Mouse (Mus musculus) G1E (cell line): ENCODE measurements around the gene Fxr1. TPM values are rescaled to one million over a fixed set of nuclear protein-coding genes. Genes with fewer than 3 reads are reported as not detected.

ENCODE experiments used
- ATAC-seq: 2 replicates; pipeline ENCODE4 v1.8.0; 2016; ENCODE audit warnings: mild to moderate bottlenecking; ENCODE audit not compliant: insufficient number of reproducible peaks, poor library complexity, low FRiP score, severe bottlenecking; ENCODE audit errors: extremely low read depth
- DNase-seq: peaks from one replicate; pipeline ENCODE4 v3.0.0; 2012; ENCODE audit warnings: low spot score
- H3K27me3 ChIP-seq: 2 replicates; pipeline ENCODE4 v1.6.1; 2012; ENCODE audit warnings: mild to moderate bottlenecking, low read length, inconsistent platforms; ENCODE audit not compliant: insufficient read depth
- H3K36me3 ChIP-seq: replicated peaks from 2 replicates; pipeline ENCODE3; 2012; ENCODE audit warnings: mild to moderate bottlenecking, inconsistent platforms
- H3K4me1 ChIP-seq: 2 replicates; pipeline ENCODE4 v1.6.1; 2012; ENCODE audit warnings: low read depth, low read length, inconsistent platforms, mixed read lengths; ENCODE audit not compliant: insufficient read depth
- H3K4me3 ChIP-seq: 2 replicates; pipeline ENCODE4 v1.5.1; 2012; ENCODE audit warnings: low read depth, mild to moderate bottlenecking, inconsistent platforms, low read length, moderate library complexity, mixed read lengths
- H3K9me3 ChIP-seq: replicated peaks from 2 replicates; pipeline ENCODE4 v1.6.1; 2012; ENCODE audit warnings: inconsistent platforms
- CTCF ChIP-seq: IDR thresholded peaks from 2 replicates; pipeline ENCODE4 v1.5.1; 2012; ENCODE audit warnings: low read depth, low read length, inconsistent platforms, mixed read lengths
- GATA1 ChIP-seq: IDR thresholded peaks from 2 replicates; pipeline ENCODE4 v1.6.1; 2012; ENCODE audit warnings: borderline replicate concordance, low read length, inconsistent platforms, mixed read lengths
- GATA2 ChIP-seq: IDR thresholded peaks from 2 replicates; pipeline ENCODE4 v1.6.1; 2012; ENCODE audit warnings: low read depth, low read length, inconsistent platforms, borderline replicate concordance
- POLR2AphosphoS5 ChIP-seq: IDR thresholded peaks from 2 replicates; pipeline ENCODE4 v1.6.1; 2012; ENCODE audit warnings: low read depth, low read length, inconsistent platforms; ENCODE audit not compliant: insufficient replicate concordance
- TAL1 ChIP-seq: conservative IDR thresholded peaks from 2 replicates; pipeline ENCODE4 v1.6.1; 2012; ENCODE audit warnings: low read depth, low read length, inconsistent platforms, mixed read lengths
- polyA plus RNA-seq: library from polyadenylated mRNA; stranded (reverse); fragments of >175 nt; gene quantifications from 2 replicates; pipeline ENCODE4 v1.2.3, GENCODE M21; 2012
- total RNA-seq, 2 experiments: library from RNA; stranded (forward) in 1 of 2; stranded (reverse) in 1 of 2; fragments of 200-1000 nt in 1 of 2; fragments of >200 nt in 1 of 2; fragmentation: Nextera tagmentation in 1 of 2; gene quantifications; 2 replicates each; pipeline ENCODE4 v1.2.3; 2014 to 2017

Gene Fxr1
- total and polyA plus RNA-seq, 3 experiments: 26.6 to 280 (median 214) TPM

DNA sequence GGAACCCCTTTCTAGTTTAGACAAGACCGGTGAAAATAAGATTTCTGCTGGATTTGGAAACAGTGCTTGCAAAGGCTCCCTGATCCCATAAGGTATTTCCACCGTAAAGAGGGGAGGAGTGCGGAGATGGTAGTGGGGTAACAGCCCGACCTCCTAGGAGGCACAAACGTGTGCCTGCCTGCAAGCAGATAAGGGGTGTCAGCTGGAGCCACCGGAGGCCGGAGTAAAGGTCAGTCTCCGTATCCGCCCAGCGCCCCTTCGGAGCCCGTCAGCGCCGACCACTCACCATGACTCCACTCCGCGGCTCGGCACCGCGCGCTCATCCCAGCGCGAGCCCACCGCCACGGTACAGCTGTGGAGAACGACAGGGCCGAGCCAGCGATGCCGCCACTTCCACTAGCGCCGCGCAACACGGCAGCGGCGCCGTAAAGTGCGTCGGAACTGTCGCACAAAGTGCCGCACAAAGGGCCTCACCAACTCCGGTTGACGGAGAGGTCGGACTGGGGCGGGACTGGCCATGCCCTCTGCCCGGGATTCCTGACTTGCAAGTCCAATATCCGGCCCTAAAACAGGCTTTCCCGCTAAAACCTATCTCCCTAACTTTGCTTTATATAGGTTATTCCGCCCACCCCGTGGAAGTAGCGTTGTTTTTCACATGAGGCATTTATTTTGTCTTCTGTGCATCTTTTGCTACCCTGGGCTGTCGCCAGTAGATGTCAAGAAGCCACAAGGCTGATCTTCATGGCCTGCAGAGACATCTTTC lies 61.3 kb downstream of the Fxr1 start, which contains the start of gene Dnajc19:
Gene Dnajc19, minus strand, starts transcription at position 422 of the 763 bp plus-strand sequence.
- DNase-seq (peak; percentile 65), ATAC-seq (peak; percentile 51)
- TF ChIP-seq GATA2 (no peak), CTCF (no peak), TAL1 (peak; percentile 42; the same call in 1 of the 2 replicates), POLR2AphosphoS5 (0 out of 2 replicates have a peak, but pooled peaks have one; percentile 23), GATA1 (no peak)
- H3K9me3 ChIP-seq: no peaks in the 10 kb centered on the region
- H3K27me3 ChIP-seq: no peaks in the 10 kb centered on the region
- peaks cover 60% of the 10 kb centered on the region for H3K4me1 ChIP-seq
- H3K36me3 ChIP-seq: peaks cover 41% of the 10 kb centered on the region
- peak within 1 kb of the TSS; percentile 77 for H3K4me3 ChIP-seq

DNA sequence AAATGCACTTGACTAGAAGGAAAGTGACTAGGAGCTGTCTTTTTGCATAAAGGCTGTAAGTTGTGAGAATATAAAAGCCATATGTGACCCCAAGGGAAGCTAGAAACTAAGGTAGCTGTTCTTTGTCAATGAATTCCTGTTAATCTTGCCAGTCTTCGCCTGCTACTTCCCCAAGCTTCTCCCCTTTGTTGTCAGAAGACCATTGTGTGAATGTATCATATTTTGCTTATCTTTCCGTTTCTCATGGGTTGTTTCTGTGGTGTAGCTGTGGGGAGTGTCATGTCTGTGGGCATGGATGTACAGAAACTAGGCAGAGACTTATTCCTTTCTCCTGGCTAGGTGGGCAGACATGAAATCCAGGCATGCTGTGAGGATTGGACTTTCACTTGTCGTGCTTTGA lies 62.2 kb downstream of the Fxr1 start:
- TF ChIP-seq POLR2AphosphoS5 (no peak), CTCF (no peak), GATA2 (no peak), GATA1 (no peak), TAL1 (no peak)
- peaks cover 62% of the 10 kb centered on the region for H3K4me1 ChIP-seq
- ATAC-seq: no peak
- no peaks in the 10 kb centered on the region for H3K9me3 ChIP-seq
- no peak for DNase-seq
- H3K27me3 ChIP-seq: no peaks in the 10 kb centered on the region
- peak overlapping the region; percentile 77; the same call in 1 of the 2 replicates for H3K4me3 ChIP-seq
- peaks cover 34% of the 10 kb centered on the region for H3K36me3 ChIP-seq

DNA sequence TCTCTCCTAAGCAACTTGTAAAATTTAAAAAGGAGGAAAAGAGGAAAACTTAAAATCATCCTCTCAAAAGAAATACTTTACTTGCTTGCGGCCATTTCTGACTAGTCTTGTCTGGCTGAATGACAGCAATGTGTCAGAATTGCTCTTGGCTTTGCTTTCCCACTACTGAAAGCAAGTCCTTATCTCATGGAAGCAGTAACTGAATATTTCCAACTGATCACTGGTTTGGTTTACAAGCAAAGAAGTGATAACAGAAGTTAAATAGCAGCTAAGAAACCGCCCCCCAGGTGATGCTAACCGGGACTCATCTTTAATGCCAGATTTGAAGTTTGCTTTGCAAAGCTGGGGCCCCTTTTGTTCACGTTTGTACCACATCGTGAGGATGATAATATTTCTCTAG lies 63.9 kb downstream of the Fxr1 start:
- peak; percentile 17 for DNase-seq
- no peak overlapping the region; the same call in 1 of the 2 replicates for H3K4me3 ChIP-seq
- no peaks in the 10 kb centered on the region for H3K27me3 ChIP-seq
- peak; percentile 56; the same call in 1 of the 2 replicates for TF ChIP-seq TAL1
- no peak for TF ChIP-seq CTCF
- H3K36me3 ChIP-seq: peaks cover 22% of the 10 kb centered on the region
- peak; percentile 30; the same call in 1 of the 2 replicates for ATAC-seq
- peaks cover 64% of the 10 kb centered on the region for H3K4me1 ChIP-seq
- H3K9me3 ChIP-seq: no peaks in the 10 kb centered on the region

DNA sequence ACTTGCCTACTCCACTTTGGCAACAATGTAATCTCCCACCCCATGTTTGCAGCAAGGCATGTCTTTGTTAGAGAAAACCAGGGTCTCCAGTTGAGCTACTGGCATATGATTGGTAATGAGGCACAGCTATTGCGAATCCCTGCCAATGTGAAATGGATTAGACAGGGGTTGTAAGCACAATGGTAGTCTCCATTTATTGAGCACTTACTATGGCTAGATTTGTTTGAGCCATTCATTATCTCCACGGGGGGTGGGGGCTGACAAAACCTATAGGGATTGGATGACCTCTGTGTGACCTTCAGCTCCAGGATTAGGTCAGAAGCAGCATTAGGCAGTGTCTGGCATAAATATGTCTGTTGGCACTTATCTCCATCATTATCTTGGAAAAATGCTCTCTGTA lies 83.1 kb downstream of the Fxr1 start:
- DNase-seq (no peak), ATAC-seq (no peak)
- H3K4me3 ChIP-seq: no peak overlapping the region
- H3K9me3 ChIP-seq: no peaks in the 10 kb centered on the region
- TF ChIP-seq CTCF: no peak
- peaks cover 22% of the 10 kb centered on the region for H3K27me3 ChIP-seq
- no peaks in the 10 kb centered on the region for H3K36me3 ChIP-seq
- H3K4me1 ChIP-seq: peaks cover 3% of the 10 kb centered on the region

DNA sequence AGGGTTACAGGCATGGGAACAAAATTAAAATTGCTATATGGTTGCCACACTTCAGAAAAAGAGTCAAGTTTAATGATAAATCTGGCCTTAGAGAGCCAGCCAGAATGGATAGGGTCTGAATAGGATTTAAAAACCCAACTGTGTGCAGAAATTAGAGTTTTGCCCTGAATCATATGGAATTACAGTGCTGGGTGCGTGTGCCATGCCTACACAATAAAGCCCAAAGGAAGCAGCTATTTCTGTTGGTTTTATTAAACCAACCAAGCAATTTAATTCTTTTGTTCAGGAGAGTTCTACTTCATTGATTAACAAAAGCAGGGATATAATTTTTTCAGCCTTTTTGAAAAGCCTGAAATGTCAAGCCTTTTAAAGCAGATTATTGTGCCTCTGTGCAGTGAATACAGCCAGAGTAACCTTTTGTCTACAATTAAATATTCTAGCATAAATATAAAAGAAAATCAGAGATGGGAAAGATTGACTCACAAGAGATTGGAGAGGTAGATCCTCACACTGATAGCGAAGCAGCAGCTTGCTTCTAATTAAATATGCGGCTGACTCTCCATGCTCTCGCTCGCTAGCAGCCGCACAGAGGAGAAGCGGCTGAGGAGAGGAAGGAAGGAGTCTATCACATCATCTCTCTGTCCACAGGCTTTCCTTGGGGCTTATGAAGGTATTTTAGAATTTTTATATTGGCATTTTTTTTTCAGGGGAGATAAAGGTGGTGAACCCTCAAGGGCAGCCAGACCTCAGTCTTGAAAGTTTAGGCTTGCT lies 84.3 kb downstream of the Fxr1 start:
- Histone ChIP-seq H3K27me3 (peaks cover 22% of the 10 kb centered on the region), H3K4me1 (peaks cover 3% of the 10 kb centered on the region), H3K4me3 (no peak overlapping the region), H3K36me3 (no peaks in the 10 kb centered on the region), H3K9me3 (no peaks in the 10 kb centered on the region)
- DNase-seq (no peak), ATAC-seq (no peak)
- TF ChIP-seq POLR2AphosphoS5: no peak
- TF ChIP-seq CTCF: no peak
- no peak for TF ChIP-seq GATA1
- TF ChIP-seq TAL1: no peak
- no peak for TF ChIP-seq GATA2

DNA sequence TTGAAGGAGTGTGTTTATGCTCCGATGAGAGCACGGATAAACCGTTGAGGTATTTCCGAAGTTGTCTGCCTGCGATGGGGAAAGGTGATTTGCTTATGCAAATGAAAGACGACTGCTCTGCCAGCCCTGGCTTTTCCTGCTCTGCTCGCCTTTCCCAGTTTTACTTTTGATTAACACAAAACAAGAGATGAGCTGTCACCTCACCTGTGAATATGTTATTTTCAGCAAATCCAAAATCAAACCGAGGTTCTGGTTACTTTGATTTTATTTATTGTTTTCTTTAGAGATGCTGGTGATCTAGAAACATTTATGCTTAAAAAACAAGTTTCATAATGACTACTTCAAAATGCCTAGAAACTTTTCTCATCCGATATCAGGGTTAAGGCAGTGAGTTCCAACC lies 86.7 kb downstream of the Fxr1 start:
- no peaks in the 10 kb centered on the region for H3K36me3 ChIP-seq
- no peak for ATAC-seq
- H3K4me1 ChIP-seq: peaks cover 3% of the 10 kb centered on the region
- no peak for DNase-seq
- no peaks in the 10 kb centered on the region for H3K9me3 ChIP-seq
- TF ChIP-seq GATA2: no peak
- TF ChIP-seq POLR2AphosphoS5: no peak
- no peak for TF ChIP-seq CTCF
- TF ChIP-seq GATA1: no peak
- TF ChIP-seq TAL1: no peak
- peaks cover 17% of the 10 kb centered on the region for H3K27me3 ChIP-seq
- no peak overlapping the region for H3K4me3 ChIP-seq
